Mouse (Mus musculus) heart, adult 2 months (tissue): ENCODE measurements around the gene Camta1. TPM values are rescaled to one million over a fixed set of nuclear protein-coding genes. Genes with fewer than 3 reads are reported as not detected.

ENCODE experiments used
- DNase-seq, 2 experiments: peaks; one replicate each; pipeline ENCODE4 v3.0.0; 2021
- H3K27ac ChIP-seq: fragments of 200-600 bp; 2 replicates; pipeline ENCODE4 v1.8.1; 2022
- H3K27me3 ChIP-seq: fragments of 200-500 bp; 2 replicates; pipeline ENCODE4 v1.6.1; 2012; ENCODE audit warnings: mild to moderate bottlenecking, low read length, inconsistent platforms, mixed read lengths; ENCODE audit not compliant: control insufficient read depth, insufficient read depth
- H3K36me3 ChIP-seq: fragments of 200-500 bp; 2 replicates; pipeline ENCODE4 v1.6.1; 2012; ENCODE audit warnings: low read length, inconsistent platforms; ENCODE audit not compliant: control insufficient read depth, insufficient read depth
- H3K4me1 ChIP-seq: fragments of 200-500 bp; 2 replicates; pipeline ENCODE4 v1.6.1; 2011; ENCODE audit warnings: low read length; ENCODE audit not compliant: control insufficient read depth, insufficient read depth
- H3K4me3 ChIP-seq: fragments of 200-600 bp; 2 replicates; pipeline ENCODE4 v1.8.1; 2022
- H3K79me2 ChIP-seq: fragments of 200-500 bp; replicated peaks from 2 replicates; pipeline ENCODE4 v1.6.1; 2012; ENCODE audit warnings: mild to moderate bottlenecking, inconsistent platforms, low read length, moderate library complexity, mixed read lengths; ENCODE audit not compliant: control insufficient read depth, insufficient read depth
- H3K9ac ChIP-seq: fragments of 200-500 bp; 2 replicates; pipeline ENCODE4 v1.6.1; 2012; ENCODE audit warnings: low read depth, mild to moderate bottlenecking, control low read depth, inconsistent platforms, low read length, mixed read lengths
- CTCF ChIP-seq: fragments of 200-600 bp; IDR thresholded peaks from 2 replicates; pipeline ENCODE4 v1.8.1; 2022; ENCODE audit warnings: antibody characterized with exemption, mild to moderate bottlenecking, moderate library complexity
- EP300 ChIP-seq: fragments of 200-500 bp; IDR thresholded peaks from 2 replicates; pipeline ENCODE4 v1.6.1; 2011; ENCODE audit warnings: low read depth, low read length, control low read depth; ENCODE audit not compliant: insufficient read depth
- POLR2A ChIP-seq: fragments of 200-500 bp; IDR thresholded peaks from 2 replicates; pipeline ENCODE4 v1.6.1; 2011; ENCODE audit warnings: mild to moderate bottlenecking, low read depth, low read length, control low read depth; ENCODE audit not compliant: insufficient read depth
- WGBS: fragments of 180-500 bp; shearing (Covaris S2); methylation state at CpG from one replicate; pipeline ENCODE4 v1.1.7; 2018; 5-methylcytosine and 5-hydroxymethylcytosine counted together
- intact Hi-C: fragments of 180-260 bp; cut with DNase I; formaldehyde crosslinking; loops from one replicate; pipeline ENCODE4 v1.15.1; 2025
- polyA plus RNA-seq: library from polyadenylated mRNA; depleted of rRNA; stranded (reverse); fragments of >200 nt; gene quantifications from 2 replicates; pipeline ENCODE4 v1.2.3, GENCODE M21; 2012
- total RNA-seq, 2 experiments: library from RNA; stranded (reverse); gene quantifications; 2 replicates each; pipeline ENCODE4 v1.2.3; 2021

The Camta1 gene
- total and polyA plus RNA-seq, 3 experiments, result 39.4 to 234 (median 208) TPM

GRCm38 (mm10) chr4:151366941-151367545 lies 494.6 kb downstream of the Camta1 start:
- Histone ChIP-seq H3K4me1 (no peaks in the 10 kb centered on the region), H3K27me3 (no peaks in the 10 kb centered on the region), H3K79me2 (no peaks in the 10 kb centered on the region), H3K4me3 (no peak overlapping the region), H3K9ac (no peak overlapping the region), H3K36me3 (no peaks in the 10 kb centered on the region), H3K27ac (no peak overlapping the region)
- intact Hi-C loops, result no loop called here
- WGBS, result 47% methylated on average over 14 of the region's 14 CpGs
- TF ChIP-seq CTCF, result no peak
- no peak for TF ChIP-seq EP300
- no peak for TF ChIP-seq POLR2A
- DNase-seq, result no peak

GRCm38 (mm10) chr4:151360976-151361673 lies 500.6 kb downstream of the Camta1 start:
- H3K4me1 ChIP-seq, result no peaks in the 10 kb centered on the region
- TF ChIP-seq POLR2A (no peak), CTCF (no peak)
- 57% methylated on average over 20 of the region's 20 CpGs for WGBS
- H3K9ac ChIP-seq, result no peak overlapping the region
- intact Hi-C loops, result no loop called here
- no peak overlapping the region for H3K4me3 ChIP-seq
- H3K27ac ChIP-seq, result no peak overlapping the region
- no peaks in the 10 kb centered on the region for H3K79me2 ChIP-seq
- peak in 1 of 2 experiments; percentile 31 for DNase-seq
- H3K36me3 ChIP-seq, result no peaks in the 10 kb centered on the region
- H3K27me3 ChIP-seq, result no peaks in the 10 kb centered on the region

GRCm38 (mm10) chr4:151355505-151355904 lies 506.2 kb downstream of the Camta1 start:
- no peak for DNase-seq
- TF ChIP-seq CTCF, result no peak
- no peak for TF ChIP-seq POLR2A
- no peak for TF ChIP-seq EP300
- Histone ChIP-seq H3K9ac (no peak overlapping the region), H3K4me3 (no peak overlapping the region), H3K36me3 (no peaks in the 10 kb centered on the region), H3K79me2 (no peaks in the 10 kb centered on the region), H3K27ac (no peak overlapping the region), H3K4me1 (no peaks in the 10 kb centered on the region), H3K27me3 (no peaks in the 10 kb centered on the region)
- intact Hi-C loops, result no loop called here
- 39% methylated on average over 12 of the region's 12 CpGs for WGBS

- 72% methylated on average over 2 of the region's 2 CpGs for WGBS
- no peak overlapping the region for H3K4me3 ChIP-seq
- no peaks in the 10 kb centered on the region for H3K27me3 ChIP-seq
- no peaks in the 10 kb centered on the region for H3K36me3 ChIP-seq
- no peaks in the 10 kb centered on the region for H3K4me1 ChIP-seq
- TF ChIP-seq CTCF (no peak), EP300 (no peak), POLR2A (no peak)
- H3K79me2 ChIP-seq, result no peaks in the 10 kb centered on the region
- DNase-seq, result no peak
- intact Hi-C loops, result no loop called here
- no peak overlapping the region for H3K27ac ChIP-seq
- no peak overlapping the region for H3K9ac ChIP-seq
Measured at GRCm38 (mm10) chr4:151352791-151353190, 508.9 kb downstream of the Camta1 start.

GRCm38 (mm10) chr4:151352249-151352648 lies 509.4 kb downstream of the Camta1 start:
- Histone ChIP-seq H3K4me3 (no peak overlapping the region), H3K79me2 (no peaks in the 10 kb centered on the region), H3K36me3 (no peaks in the 10 kb centered on the region), H3K27me3 (no peaks in the 10 kb centered on the region), H3K27ac (no peak overlapping the region), H3K4me1 (no peaks in the 10 kb centered on the region), H3K9ac (no peak overlapping the region)
- intact Hi-C loops, result no loop called here
- WGBS, result 70% methylated on average over 4 of the region's 4 CpGs
- no peak for DNase-seq
- TF ChIP-seq EP300 (no peak), POLR2A (no peak), CTCF (no peak)

GRCm38 (mm10) chr4:151351757-151352156 lies 509.9 kb downstream of the Camta1 start:
- Histone ChIP-seq H3K9ac (no peak overlapping the region), H3K4me1 (no peaks in the 10 kb centered on the region), H3K27me3 (no peaks in the 10 kb centered on the region), H3K79me2 (no peaks in the 10 kb centered on the region), H3K27ac (no peak overlapping the region), H3K36me3 (no peaks in the 10 kb centered on the region), H3K4me3 (no peak overlapping the region)
- no peak for TF ChIP-seq CTCF
- TF ChIP-seq EP300, result no peak
- no peak for TF ChIP-seq POLR2A
- 45% methylated on average over 12 of the region's 12 CpGs for WGBS
- intact Hi-C loops, result no loop called here
- no peak for DNase-seq
